Mouse (Mus musculus) liver, embryonic 14.5 days (tissue): Measurements from ENCODE around the gene Myo15.

Experiments used
- CTCF ChIP-seq: IDR thresholded peaks from 2 replicates; pipeline ENCODE4 v1.5.1; 2016; ENCODE audit warnings: antibody characterized with exemption, low read depth, control low read depth
- EP300 ChIP-seq: IDR thresholded peaks from 2 replicates; pipeline ENCODE4 v1.6.1; 2016; ENCODE audit warnings: antibody characterized with exemption, low read depth

GRCm38 (mm10) chr11:60478121-60478520 is 9.0 kb downstream of the Myo15 start:
- TF ChIP-seq CTCF (no peak), EP300 (no peak)
